Mouse (Mus musculus) liver, embryonic 14 days (tissue): Measurements from ENCODE around the gene Krtap2-4. TPM values are rescaled to one million over a fixed set of nuclear protein-coding genes. Genes with fewer than 3 reads are reported as not detected.

Experiments
- polyA plus RNA-seq: library from polyadenylated mRNA; depleted of rRNA; stranded (reverse); fragments of >200 nt; gene quantifications from 2 replicates; pipeline ENCODE4 v1.2.3, GENCODE M21; 2012; rRNA removed

Krtap2-4 gene
- not detected in 2 replicates for polyA plus RNA-seq

GRCm38 (mm10) chr11:99614796-99615363 lies at the start of gene Krtap2-4:
Gene Krtap2-4, minus strand, starts transcription at chr11:99614846.

GRCm38 (mm10) chr11:99658467-99659010 lies 43.9 kb upstream of the Krtap2-4 start, which contains the start of gene Gm11563:
Gene Gm11563, minus strand, starts transcription at chr11:99658960.

GRCm38 (mm10) chr11:99650136-99650535 lies 35.5 kb upstream of the Krtap2-4 start, which contains the start of gene Gm11555:
Gene Gm11555, minus strand, starts transcription at chr11:99650236.

GRCm38 (mm10) chr11:99643635-99644139 lies 29.0 kb upstream of the Krtap2-4 start, which contains the start of gene Krtap4-7:
Gene Krtap4-7, minus strand, starts transcription at chr11:99644089.

GRCm38 (mm10) chr11:99634653-99635134 lies 20.0 kb upstream of the Krtap2-4 start, which contains the start of gene Krtap4-2:
Gene Krtap4-2, minus strand, starts transcription at chr11:99635084.

GRCm38 (mm10) chr11:99628138-99628537 lies 13.5 kb upstream of the Krtap2-4 start, which contains the start of gene Krtap4-1:
Gene Krtap4-1, minus strand, starts transcription at chr11:99628238.

GRCm38 (mm10) chr11:99620335-99620734 lies 5.7 kb upstream of the Krtap2-4 start, which contains the start of gene Gm11562:
Gene Gm11562, minus strand, starts transcription at chr11:99620435.

GRCm38 (mm10) chr11:99610089-99610488 lies 4.6 kb downstream of the Krtap2-4 start, which contains the start of gene Gm11937:
Gene Gm11937, minus strand, starts transcription at chr11:99610189.

GRCm38 (mm10) chr11:99603208-99603607 lies 11.4 kb downstream of the Krtap2-4 start, which contains the start of gene Gm11938:
Gene Gm11938, minus strand, starts transcription at chr11:99603308.

GRCm38 (mm10) chr11:99597742-99598141 lies 16.9 kb downstream of the Krtap2-4 start, which contains the start of gene Krtap9-3:
Gene Krtap9-3, minus strand, starts transcription at chr11:99598105.

GRCm38 (mm10) chr11:99590981-99591380 lies 23.7 kb downstream of the Krtap2-4 start, which contains the start of gene Krtap1-3:
Gene Krtap1-3, minus strand, starts transcription at chr11:99591339.

GRCm38 (mm10) chr11:99583245-99583704 lies 31.4 kb downstream of the Krtap2-4 start, which contains the start of gene Krtap1-4:
Gene Krtap1-4, minus strand, starts transcription at chr11:99583654.

GRCm38 (mm10) chr11:99580636-99581035 lies 34.0 kb downstream of the Krtap2-4 start, which contains the start of gene Krtap1-5:
Gene Krtap1-5, minus strand, starts transcription at chr11:99581016.

GRCm38 (mm10) chr11:99566530-99566929 lies 48.1 kb downstream of the Krtap2-4 start, which contains the start of gene Krtap3-1:
Gene Krtap3-1, minus strand, starts transcription at chr11:99566630.

Other genes starting within 250 kb of the Krtap2-4 start
- gene Krt28, start 239.9 kb downstream of the Krtap2-4 start, polyA plus RNA-seq = 0.06 TPM in 1 of 2 replicates, not detected in the other
- gene Krt10, start 225.5 kb downstream of the Krtap2-4 start, polyA plus RNA-seq = 1.2 and 1.3 TPM in 2 replicates
- 0.03 and 0.05 TPM in 2 replicates for gene Krt12, start 192.6 kb downstream of the Krtap2-4 start, polyA plus RNA-seq
- gene Krt20, start 176.7 kb downstream of the Krtap2-4 start, polyA plus RNA-seq = 16.0 and 17.2 TPM in 2 replicates
- gene Krt23, start 121.7 kb downstream of the Krtap2-4 start, polyA plus RNA-seq = 0.40 and 0.45 TPM in 2 replicates
- gene Krt39, start 93.5 kb downstream of the Krtap2-4 start, polyA plus RNA-seq = not detected in 2 replicates
- not detected in 2 replicates for gene Krt40, start 71.7 kb downstream of the Krtap2-4 start, polyA plus RNA-seq
- not detected in 2 replicates for gene Krtap3-3, start 64.0 kb downstream of the Krtap2-4 start, polyA plus RNA-seq
- not detected in 2 replicates for gene Krtap3-2, start 58.0 kb downstream of the Krtap2-4 start, polyA plus RNA-seq
- gene Gm11939, start 55.4 kb downstream of the Krtap2-4 start, polyA plus RNA-seq = not detected in 2 replicates
- not detected in 2 replicates for gene Krtap3-1, start 48.2 kb downstream of the Krtap2-4 start, polyA plus RNA-seq
- gene Krtap1-5, start 33.8 kb downstream of the Krtap2-4 start, polyA plus RNA-seq = not detected in 2 replicates
- gene Krtap1-4, start 31.2 kb downstream of the Krtap2-4 start, polyA plus RNA-seq = not detected in 2 replicates
- not detected in 2 replicates for gene Krtap1-3, start 23.5 kb downstream of the Krtap2-4 start, polyA plus RNA-seq
- not detected in 2 replicates for gene Krtap9-3, start 16.7 kb downstream of the Krtap2-4 start, polyA plus RNA-seq
- gene Gm11938, start 11.5 kb downstream of the Krtap2-4 start, polyA plus RNA-seq = not detected in 2 replicates
- gene Gm11937, start 4.7 kb downstream of the Krtap2-4 start, polyA plus RNA-seq = not detected in 2 replicates
- not detected in 2 replicates for gene Gm11562, start 5.6 kb upstream of the Krtap2-4 start, polyA plus RNA-seq
- not detected in 2 replicates for gene Krtap4-1, start 13.4 kb upstream of the Krtap2-4 start, polyA plus RNA-seq
- gene Krtap4-2, start 20.2 kb upstream of the Krtap2-4 start, polyA plus RNA-seq = not detected in 2 replicates
- not detected in 2 replicates for gene Krtap4-7, start 29.2 kb upstream of the Krtap2-4 start, polyA plus RNA-seq
- gene Gm11555, start 35.4 kb upstream of the Krtap2-4 start, polyA plus RNA-seq = not detected in 2 replicates
- gene Gm11563, start 44.1 kb upstream of the Krtap2-4 start, polyA plus RNA-seq = not detected in 2 replicates
- not detected in 2 replicates for gene Krtap4-6, start 51.1 kb upstream of the Krtap2-4 start, polyA plus RNA-seq
- not detected in 2 replicates for gene Gm14190, start 75.9 kb upstream of the Krtap2-4 start, polyA plus RNA-seq
- gene Gm14180, start 119.4 kb upstream of the Krtap2-4 start, polyA plus RNA-seq = not detected in 2 replicates
- not detected in 2 replicates for gene Gm11595, start 158.1 kb upstream of the Krtap2-4 start, polyA plus RNA-seq
- gene Krtap4-8, start 165.9 kb upstream of the Krtap2-4 start, polyA plus RNA-seq = not detected in 2 replicates
- not detected in 2 replicates for gene Krtap4-9, start 170.4 kb upstream of the Krtap2-4 start, polyA plus RNA-seq
- gene Gm11596, start 178.6 kb upstream of the Krtap2-4 start, polyA plus RNA-seq = not detected in 2 replicates
- not detected in 2 replicates for gene Gm11569, start 184.1 kb upstream of the Krtap2-4 start, polyA plus RNA-seq
- gene Gm11554, start 189.6 kb upstream of the Krtap2-4 start, polyA plus RNA-seq = not detected in 2 replicates
- not detected in 2 replicates for gene Krtap4-13, start 195.0 kb upstream of the Krtap2-4 start, polyA plus RNA-seq
- gene Gm11564, start 200.8 kb upstream of the Krtap2-4 start, polyA plus RNA-seq = not detected in 2 replicates
- not detected in 2 replicates for gene 2300003K06Rik, start 223.2 kb upstream of the Krtap2-4 start, polyA plus RNA-seq
- 0.09 and 0.10 TPM in 2 replicates for gene Krtap4-16, start 236.8 kb upstream of the Krtap2-4 start, polyA plus RNA-seq
- not detected in 2 replicates for gene Gm11568, start 243.1 kb upstream of the Krtap2-4 start, polyA plus RNA-seq
- not detected in 2 replicates for gene Gm11559, start 249.6 kb upstream of the Krtap2-4 start, polyA plus RNA-seq